Mouse (Mus musculus) retina, adult 2 months (tissue): Measurements from ENCODE around the gene Ngf.

Source experiments
- DNase-seq: peaks from one replicate; pipeline ENCODE4 v3.0.0-alpha.2; 2012; ENCODE audit warnings: low read depth, low spot score

The Ngf gene

GRCm38 (mm10) chr3:102507666-102508260, 38.0 kb downstream of the Ngf start:
- DNase-seq: no peak

DNA sequence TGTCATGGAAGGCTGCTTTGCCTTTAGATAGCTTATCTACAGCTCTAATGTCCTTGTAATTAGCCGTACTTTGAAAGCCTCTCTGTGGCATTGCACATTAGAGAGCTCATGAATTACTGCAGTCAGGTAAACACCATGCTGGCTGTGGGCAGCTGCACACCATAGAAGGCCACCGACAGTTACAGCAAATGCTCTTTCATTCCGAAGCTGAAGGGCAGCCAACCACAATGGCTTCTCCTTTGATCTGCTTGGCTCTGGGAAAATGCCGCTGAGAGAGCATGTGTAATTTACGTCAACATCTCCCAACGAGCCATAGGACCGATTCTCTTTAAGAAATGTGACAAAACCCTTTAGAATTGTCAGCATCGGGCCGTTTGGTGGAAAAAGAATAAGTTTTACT, 38.7 kb downstream of the Ngf start:
- no peak for DNase-seq

DNA sequence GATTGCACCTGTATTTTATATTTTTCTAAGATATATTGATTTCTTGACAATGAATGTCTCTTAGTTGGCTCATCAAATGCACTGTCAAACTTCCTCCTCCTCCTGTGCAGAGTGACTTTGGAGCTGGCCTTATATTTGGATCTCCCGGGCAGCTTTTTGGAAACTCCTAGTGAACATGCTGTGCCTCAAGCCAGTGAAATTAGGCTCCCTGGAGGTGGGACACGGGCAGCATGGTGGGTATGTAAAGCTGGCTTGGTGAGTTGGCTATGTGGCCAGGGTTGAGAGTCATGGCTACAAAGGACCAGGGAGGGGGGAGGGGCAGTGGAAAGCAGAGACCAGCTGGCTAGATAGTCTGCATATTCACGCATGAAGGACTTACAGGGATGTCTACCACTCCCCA, 39.9 kb downstream of the Ngf start:
- no peak for DNase-seq

GRCm38 (mm10) chr3:102516937-102517336, 47.2 kb downstream of the Ngf start:
- DNase-seq: no peak

DNA sequence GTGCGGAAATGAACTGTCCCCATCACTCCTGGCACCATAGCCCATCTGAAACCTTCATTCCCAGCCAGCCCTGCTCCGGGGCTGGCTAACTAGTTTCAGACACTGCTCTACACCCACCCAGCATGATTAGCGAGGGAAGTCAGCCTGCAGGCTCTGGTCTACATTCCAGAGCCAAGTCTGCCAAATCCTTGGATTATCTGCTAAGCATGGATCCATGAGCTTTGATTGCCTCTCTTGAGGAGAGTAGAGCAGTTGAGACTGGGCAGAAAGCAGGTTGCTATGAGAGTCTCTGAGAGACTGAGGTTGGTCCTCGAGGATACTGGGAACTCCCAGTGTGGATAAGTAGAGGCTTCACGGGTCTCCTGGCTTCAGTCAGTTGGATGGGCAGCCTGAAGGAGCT, 51.3 kb downstream of the Ngf start:
- DNase-seq: no peak

- DNase-seq: no peak
Observed at GRCm38 (mm10) chr3:102523711-102524110, 54.0 kb downstream of the Ngf start.

GRCm38 (mm10) chr3:102524951-102525350, 55.2 kb downstream of the Ngf start:
- DNase-seq: no peak

DNA sequence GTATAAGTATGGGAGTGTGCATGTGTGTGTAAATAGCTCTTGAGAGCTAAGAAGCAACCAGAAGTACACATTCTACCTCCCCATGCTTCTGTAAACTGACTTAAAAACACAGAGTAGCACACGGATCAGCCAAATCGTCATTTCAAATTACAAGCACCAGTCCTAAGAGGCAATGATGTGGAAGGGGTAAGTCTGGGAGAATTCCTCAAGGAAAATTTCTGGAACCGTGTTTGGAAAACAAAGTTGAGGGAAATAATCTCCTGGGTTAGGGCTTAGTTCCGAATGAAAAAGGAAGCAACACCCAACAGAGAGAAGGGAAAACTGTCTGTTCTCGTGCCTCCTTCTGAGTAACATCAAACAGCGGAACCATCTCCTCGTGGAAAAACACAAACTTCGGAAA, 56.1 kb downstream of the Ngf start:
- DNase-seq: no peak

GRCm38 (mm10) chr3:102526481-102526880, 56.8 kb downstream of the Ngf start:
- no peak for DNase-seq

- DNase-seq: no peak
Observed at GRCm38 (mm10) chr3:102534744-102535143, 65.0 kb downstream of the Ngf start.

DNA sequence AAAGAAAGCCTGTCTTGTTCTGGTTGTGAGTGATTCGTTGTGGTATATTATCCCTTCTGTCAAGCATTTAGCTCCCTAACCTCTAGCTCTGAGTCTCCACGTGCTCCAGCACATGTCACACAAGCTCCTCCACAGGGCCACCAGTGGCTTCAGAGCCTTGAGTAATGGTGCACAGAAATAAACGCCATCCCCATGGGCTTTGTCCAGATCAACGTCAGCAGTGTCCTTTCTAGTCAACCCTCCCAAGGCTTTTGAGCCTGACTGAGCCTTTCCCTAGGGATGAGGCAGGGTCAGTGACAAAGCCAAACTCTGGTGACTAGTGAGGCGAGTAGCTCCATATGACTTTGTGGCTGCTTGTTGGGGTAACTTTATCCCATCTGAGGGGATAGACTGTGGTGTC, 73.9 kb downstream of the Ngf start:
- DNase-seq: no peak

DNA sequence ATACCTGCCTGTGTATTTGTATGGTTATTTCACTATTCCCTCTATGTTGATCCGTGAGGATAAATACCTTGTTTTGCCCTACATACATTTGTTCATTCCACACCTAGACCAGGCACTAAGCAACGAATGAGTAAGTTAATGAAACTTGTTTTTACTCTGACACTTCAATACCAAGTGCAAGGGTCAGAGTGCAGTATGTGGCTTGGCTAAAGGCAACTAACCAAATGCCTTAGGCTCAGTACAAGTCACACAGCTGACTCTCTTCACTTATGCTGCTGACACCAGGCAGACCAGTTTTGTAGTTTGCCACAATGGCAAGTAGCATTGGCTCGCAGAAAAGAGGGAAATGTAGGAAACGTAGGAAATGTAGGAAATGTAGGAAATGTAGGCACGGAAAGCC, 77.8 kb downstream of the Ngf start:
- DNase-seq: no peak

DNA sequence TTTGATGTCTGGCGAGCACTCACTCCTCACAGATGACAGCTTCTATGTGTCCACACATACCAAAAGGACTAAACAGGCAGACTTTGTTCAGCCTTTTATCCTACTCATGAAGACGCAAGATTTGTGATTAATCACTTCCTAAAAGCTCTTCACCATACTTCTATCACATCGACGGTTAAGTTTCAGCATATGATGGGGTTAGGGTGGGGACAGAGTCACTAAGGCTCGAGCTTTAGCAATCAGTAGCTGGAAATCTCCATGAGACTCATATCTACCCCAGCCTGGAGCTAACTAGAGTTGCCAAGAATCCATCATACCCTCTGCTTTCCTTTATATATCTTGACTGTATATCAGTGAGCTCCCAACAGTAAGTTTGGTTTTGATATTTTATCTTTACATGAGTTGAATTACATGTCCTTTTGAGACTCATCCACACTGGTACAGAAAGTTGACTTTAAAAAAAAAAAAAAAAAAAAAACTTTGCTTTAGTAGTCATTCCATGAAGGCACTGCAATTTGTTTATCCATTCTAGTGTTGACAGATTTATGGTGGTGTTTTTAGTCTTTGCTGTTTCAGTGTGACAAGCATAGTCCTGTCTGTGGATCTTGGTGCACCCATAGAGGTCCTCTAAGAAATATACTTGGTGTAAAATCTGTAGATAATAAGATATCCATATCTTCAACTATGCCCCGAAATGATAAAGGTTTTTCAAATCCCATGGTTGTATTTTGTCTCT, 84.4 kb downstream of the Ngf start:
- DNase-seq: no peak

DNA sequence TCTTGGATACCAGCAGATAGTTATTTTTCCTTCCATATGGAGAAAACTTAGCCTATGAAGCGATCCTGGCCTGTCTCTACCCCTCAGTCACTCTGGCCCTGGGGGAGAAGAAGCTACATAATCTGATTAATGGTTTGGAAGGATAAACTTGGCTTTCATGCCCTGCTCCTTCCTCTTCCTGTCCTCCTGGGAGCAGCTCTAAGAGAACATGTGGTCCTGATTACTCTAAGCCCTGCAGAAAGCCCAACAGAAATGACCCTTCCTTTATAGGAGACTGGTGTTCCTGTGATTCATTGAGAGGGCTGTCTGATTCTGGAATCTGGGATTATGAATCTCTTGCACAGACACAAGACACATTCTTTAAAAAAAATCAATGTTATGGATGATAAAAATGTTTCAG, 86.4 kb downstream of the Ngf start:
- no peak for DNase-seq

DNA sequence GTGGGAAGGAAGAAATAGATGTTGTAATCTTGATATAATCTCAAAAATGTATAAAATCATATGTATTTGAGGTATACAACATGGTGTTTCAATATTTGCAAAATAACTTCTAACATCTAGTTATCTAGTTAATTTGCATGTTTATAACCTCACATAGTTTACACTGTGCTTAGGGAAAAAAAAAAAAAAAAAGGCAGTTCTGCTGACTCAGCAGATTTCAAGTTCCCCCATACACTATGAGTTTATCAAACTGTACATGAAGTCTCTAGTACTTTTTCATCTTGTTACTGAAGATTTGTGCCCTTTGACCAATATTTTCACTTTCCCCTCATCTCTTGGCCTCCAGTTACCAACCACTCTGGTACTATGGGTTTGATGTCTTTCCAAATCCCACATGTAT, 86.9 kb downstream of the Ngf start:
- DNase-seq: no peak
